Mouse (Mus musculus): ENCODE measurements around the gene Utrn.

Utrn gene

GRCm38 (mm10) chr10:12731459-12731858 is 137.7 kb downstream of the Utrn start:
- no peak for DNase-seq (ENCODE audit: low spot score in 2 of 2)

DNA sequence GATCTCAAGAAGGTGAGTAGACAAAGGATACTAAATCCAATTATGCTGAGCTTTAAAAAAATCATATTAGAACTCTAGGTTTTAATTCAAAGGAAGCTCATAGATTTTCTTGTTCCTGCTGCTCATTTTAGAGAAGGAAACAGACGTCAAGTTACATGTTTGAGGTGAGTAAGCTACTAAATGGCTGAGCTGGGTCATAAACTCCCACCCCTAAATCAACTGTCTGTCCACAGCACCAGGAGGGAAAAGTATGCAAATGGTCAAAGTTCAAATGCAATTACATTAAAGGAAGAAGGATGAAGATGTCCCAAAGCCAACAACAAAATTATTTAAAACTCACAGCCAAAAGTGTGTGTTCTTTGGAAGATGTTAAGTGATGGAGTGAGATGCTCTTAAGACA is 139.5 kb downstream of the Utrn start:
- no peak for DNase-seq (ENCODE audit: low spot score in 2 of 2)

DNA sequence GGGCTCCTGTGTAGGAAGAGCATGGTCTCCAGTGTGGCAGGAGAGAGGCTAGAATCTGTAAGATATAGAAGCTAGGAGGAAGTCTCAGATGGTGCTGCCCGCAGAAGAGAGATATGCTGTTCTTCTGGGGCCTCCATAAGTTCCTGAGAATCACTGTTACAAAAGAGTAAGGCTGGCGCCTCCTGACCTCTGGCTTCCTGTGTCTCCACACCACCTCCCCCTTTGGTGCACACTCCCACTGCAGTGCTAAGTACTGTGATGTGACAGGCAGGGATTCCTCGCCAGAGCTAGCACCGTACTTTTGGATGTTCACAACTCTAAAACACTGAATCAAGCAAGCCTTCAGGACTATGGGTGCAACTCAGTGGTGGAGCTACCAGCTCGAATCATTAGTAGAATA is 140.1 kb downstream of the Utrn start:
- DNase-seq (ENCODE audit: low spot score in 2 of 2) = no peak

DNA sequence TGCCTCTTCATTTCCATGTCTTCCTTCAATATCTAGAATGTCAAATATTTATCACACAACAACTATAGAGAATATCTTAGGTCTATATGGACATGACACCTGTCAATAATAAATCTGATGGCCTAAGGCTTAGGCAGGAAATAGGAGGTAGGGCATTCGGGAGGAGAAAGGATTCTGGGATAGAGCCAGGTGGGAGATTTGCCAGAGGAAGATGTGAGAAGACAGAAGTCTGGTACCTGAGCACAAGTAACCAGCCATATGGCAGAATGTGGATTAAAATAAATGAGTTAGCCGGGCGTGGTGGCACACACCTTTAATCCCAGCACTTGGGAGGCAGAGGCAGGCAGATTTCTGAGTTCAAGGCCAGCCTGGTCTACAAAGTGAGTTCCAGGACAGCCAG is 141.3 kb downstream of the Utrn start:
- DNase-seq (ENCODE audit: low spot score in 2 of 2) = no peak

GRCm38 (mm10) chr10:12726041-12726608 is 143.0 kb downstream of the Utrn start:
- no peak for DNase-seq (ENCODE audit: low spot score in 2 of 2)

DNA sequence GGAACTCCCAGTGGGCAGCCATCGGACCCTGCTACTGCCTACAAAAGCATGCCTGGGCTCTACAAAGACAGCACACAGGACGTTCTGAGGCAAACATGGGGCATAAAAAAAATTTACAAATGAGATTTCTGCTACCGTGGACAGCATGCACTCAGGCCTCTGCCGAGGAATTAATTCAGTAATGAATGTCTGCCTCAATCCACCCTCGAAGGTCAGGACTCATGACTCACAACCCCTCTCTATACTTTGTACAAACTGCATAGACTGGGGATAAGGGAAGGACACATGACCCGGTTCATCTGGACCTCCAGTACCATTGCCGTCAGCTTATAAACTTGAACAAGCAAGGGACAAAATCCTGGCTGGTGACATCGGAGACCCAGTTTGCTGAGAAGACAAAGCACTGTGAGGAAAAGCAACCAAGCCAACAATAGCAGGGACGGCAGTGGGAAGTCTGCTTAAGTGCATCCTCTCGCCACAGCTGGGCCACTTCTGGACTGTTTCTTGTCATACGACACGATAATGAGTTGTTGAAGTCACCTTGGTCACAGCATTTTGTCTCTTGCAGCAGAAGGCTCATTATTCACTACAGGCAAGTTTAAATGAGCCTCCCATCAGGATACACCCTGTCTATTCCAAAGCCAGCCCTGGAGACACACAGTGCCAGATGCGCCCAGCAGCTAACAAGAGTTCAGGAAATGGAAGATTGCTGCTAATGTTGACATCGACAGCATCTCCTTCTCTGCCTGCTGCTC is 144.7 kb downstream of the Utrn start:
- no peak for DNase-seq (ENCODE audit: low spot score in 2 of 2)

- DNase-seq (ENCODE audit: low spot score in 2 of 2) = no peak
Observed at GRCm38 (mm10) chr10:12723269-12723668, 145.9 kb downstream of the Utrn start.

GRCm38 (mm10) chr10:12722111-12722510 is 147.1 kb downstream of the Utrn start:
- no peak for DNase-seq (ENCODE audit: low spot score in 2 of 2)

DNA sequence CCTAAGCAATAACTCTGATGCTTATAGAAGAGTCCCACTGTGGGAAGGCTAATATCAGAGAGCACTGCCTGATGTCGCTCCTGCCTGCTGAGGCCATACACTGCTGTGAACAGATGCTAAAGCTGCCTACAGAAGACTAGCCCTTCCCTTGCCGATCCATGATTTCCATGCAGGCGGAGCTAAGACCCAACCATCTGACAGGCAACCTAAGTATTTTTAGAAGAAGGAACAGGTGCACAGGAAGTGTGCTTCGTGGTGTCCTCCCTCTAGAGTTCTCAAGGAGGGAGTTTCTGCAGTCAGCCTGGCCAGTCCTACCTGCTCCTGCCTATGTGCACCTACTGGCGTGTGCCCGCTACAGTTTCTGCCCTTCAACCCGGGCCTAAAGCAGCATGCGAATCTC is 150.8 kb downstream of the Utrn start:
- no peak for DNase-seq (ENCODE audit: low spot score in 2 of 2)

- DNase-seq (ENCODE audit: low spot score in 2 of 2) = no peak
Observed at GRCm38 (mm10) chr10:12717381-12717780, 151.8 kb downstream of the Utrn start.

DNA sequence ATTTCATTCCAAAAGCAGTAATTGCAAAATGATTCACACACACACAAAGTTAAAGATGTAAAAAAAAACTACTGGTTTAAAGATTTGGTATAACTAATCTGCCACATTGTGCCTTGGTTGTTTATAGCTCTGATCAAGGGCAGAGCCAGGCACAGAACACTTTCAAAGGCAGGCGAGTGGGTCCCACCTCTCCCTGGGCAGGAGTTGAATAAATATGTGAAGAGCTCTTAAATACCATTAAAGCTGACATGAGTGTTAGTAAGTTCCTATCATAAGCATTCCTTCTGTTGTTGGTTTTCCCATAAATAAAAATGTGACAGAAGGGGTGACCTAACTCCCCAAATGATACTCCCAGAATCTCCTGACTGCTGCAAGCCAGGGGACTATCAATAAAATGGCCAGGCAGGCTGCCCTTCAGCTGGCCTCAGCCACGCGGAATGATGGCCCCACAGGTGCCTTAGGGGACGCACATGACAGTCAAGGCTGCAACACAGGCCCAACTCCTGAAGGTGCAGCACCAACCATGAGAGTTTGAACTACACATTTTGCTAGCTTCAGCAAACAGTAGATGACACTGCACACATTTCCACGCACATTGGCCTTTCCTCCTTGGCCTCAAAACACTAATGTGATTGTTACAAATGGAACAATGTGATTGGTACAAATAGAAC is 152.4 kb downstream of the Utrn start:
- DNase-seq (ENCODE audit: low spot score in 2 of 2) = no peak

DNA sequence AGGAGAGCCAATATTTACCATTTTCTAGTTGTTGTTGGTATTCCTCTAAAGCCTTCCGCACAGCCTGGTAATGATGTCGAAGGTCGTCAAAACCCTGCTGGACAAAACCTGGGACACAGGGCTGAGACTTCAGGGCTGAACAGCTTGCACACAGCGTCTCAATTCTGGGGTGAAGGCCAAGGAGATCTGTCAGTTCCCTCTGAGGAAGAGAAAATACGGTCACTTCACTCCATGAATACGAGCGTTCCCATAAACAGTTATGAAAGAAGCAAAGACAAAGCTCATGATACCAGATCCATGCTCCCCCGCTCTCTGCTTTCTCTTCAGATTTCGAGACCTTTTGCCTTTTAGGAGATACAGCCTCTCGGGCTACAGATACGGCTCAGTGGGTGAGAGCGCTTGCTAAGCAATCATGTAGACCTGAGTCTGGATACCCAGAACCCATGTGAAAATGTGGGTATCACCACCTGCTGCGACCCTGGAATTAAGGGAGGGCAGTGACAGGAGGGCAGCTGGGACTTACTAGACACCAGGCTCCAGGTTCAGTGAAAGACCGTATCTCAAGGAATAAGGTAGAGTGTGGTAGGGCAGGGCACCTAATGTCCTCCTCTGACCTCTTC is 155.8 kb downstream of the Utrn start:
- no peak for DNase-seq (ENCODE audit: low spot score in 2 of 2)

DNA sequence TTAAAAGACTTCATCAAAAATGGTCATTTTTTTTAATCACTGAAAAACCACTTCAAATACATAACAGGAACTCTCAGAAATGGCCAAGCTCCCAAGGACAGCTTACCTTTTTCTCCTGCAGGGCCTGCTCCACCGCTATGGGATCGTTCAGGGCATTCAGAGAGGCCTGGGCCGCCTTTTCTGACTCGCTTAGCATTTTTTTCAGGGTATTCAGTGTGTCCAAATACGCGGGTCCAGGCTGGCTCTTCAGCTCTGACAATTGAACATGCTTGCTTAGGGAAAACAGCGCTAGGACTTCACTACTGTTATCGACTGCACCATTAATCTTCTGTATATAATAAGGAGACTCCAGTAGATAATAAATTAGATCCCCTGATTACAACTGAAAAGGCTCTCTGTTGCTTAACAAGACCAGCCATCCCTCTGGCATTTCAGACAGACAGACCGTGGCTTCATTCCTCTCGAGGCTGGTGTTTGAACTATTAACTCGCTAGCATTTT is 157.8 kb downstream of the Utrn start:
- DNase-seq (ENCODE audit: low spot score in 2 of 2) = no peak

DNA sequence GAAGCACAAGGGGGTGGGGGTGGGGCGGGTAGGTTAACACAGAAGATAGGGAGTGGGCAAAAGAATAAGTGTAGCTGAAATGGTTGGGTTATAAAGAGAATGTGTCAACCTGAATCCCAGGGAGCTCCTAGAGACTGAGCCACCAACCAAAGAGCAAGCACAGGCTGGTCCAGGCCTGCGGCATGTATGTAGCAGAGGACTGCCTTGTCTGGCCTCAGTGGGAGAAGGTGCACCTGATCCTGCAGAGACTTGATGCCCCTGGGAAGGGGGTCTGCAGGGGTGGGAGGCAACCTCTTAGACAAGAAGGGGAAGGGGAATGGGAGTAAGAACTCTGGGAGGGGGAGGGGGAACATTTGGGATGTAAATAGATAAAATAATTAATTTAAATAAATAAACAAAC is 162.6 kb downstream of the Utrn start:
- DNase-seq (ENCODE audit: low spot score in 2 of 2) = no peak

DNA sequence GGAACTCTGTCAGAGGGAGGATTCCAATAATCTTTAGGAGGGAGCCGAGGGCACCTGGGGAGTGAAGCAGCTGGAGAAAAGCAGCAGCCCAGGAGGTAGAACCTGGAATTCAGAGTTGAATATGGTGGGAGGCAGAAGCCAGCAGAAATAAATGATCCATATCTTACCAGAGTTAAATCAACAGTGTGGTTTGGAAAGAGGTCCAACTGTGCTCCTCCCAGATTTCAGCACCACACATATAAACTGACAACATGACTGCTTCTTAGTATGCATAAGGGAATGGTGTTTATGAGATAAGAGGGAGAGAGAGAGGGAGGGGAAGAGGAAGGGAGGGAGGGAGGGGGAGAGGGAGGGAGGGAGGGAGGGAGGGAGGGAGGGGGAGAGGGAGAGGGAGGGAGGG is 163.2 kb downstream of the Utrn start:
- no peak for DNase-seq (ENCODE audit: low spot score in 2 of 2)

DNA sequence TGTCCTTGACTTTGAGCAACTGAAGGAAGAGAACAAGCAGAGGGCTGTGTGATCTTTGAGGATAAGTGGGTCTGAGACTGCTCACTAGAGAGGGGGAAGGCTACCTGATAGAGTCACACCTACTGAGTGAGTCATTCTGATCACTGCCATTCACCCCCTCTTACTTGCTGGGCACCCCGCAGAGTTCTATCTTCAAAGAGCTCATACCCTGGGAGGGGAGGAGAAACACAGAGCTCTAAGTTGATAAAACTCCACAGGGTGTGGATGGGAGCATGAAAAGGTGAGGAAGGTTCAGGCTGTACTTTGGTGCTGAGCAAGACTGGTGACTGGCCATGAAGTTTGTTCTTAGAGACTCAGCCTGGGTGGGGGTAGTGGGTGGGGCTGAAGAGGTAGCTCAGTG is 164.9 kb downstream of the Utrn start:
- no peak for DNase-seq (ENCODE audit: low spot score in 2 of 2)

DNA sequence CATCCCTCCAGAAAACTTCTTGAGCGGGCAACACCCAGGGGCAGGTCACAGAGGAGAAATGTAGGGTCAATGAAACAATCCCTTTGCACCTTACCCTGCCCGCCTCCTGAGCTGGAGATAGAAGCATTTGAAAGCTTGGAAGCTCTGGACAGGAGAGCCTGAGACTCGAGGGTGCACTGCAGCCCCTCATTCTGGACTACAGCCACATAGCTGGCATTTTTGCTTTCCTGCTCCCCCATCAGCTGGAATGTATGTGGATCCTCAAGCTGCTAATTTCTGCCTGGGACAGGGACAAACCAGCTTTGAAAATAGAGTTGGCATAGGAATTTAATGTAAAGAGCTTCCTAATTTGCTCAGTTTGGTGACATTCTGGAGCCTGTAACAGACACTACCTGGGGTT is 165.6 kb downstream of the Utrn start:
- no peak for DNase-seq (ENCODE audit: low spot score in 2 of 2)

DNA sequence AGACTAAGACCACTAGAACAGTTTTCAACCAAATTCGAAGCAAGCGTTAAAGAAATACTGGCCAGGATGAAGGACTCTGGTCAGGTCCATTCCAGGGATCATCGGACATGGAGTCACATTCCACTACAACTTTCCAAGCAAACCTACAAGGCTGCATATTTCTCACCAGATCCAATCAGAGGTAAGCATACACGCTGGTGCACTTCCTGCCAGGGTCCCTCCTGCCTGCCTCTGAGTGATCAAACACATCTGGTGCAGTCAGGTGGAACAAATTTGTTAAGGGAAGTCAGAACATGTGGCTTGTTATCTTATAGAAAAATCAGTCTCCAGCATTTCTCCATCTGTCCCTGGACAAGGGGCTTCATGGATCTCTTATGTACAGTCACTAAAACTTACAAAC is 167.0 kb downstream of the Utrn start:
- DNase-seq (ENCODE audit: low spot score in 2 of 2) = no peak

- DNase-seq (ENCODE audit: low spot score in 2 of 2) = no peak
Observed at GRCm38 (mm10) chr10:12701694-12702093, 167.5 kb downstream of the Utrn start.

- DNase-seq (ENCODE audit: low spot score in 2 of 2) = no peak
Observed at GRCm38 (mm10) chr10:12700576-12700975, 168.6 kb downstream of the Utrn start.

DNA sequence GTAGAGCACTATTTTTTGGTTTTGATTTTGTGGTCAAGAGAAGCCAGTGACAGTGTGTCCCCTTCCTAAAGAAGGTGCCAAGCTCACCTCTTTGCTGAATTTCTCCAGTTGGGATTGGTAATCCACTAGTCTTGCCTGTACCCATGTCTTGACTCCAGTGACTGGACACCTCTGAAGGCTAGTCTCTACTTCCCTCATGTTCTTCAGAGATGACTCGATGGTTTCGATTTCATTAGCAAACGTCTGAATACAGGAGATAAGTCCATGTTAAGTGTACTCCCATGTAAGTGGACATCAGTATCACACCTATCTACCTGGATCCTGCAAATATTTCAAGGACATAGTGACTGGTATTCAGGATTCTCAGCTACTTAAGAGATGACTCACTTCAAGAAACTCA is 171.3 kb downstream of the Utrn start:
- no peak for DNase-seq (ENCODE audit: low spot score in 2 of 2)

- no peak for DNase-seq (ENCODE audit: low spot score in 2 of 2)
Observed at GRCm38 (mm10) chr10:12696704-12697103, 172.5 kb downstream of the Utrn start.

- no peak for DNase-seq (ENCODE audit: low spot score in 2 of 2)
Observed at GRCm38 (mm10) chr10:12694774-12695173, 174.4 kb downstream of the Utrn start.
